Mouse (Mus musculus): ENCODE measurements around the gene Wdr64. TPM values are rescaled to one million over a fixed set of nuclear protein-coding genes. Genes with fewer than 3 reads are reported as not detected.

Wdr64 gene
- polyA plus RNA-seq, 1 experiment from 2014 or later: not detected

GRCm38 (mm10) chr1:175823815-175824438, 125.5 kb downstream of the Wdr64 start:
- H3K4me3 ChIP-seq (replicated peaks; ENCODE audit: low read length): no peak overlapping the region
- WGBS: 63% methylated on average over 9 of the region's 9 CpGs
- no peaks in the 10 kb centered on the region for H3K36me3 ChIP-seq (ENCODE audit: control insufficient read depth, insufficient read depth)
- H3K27ac ChIP-seq (ENCODE audit: low read length): no peak overlapping the region
- H3K27me3 ChIP-seq (replicated peaks; ENCODE audit: control insufficient read depth, insufficient read depth, low read length): no peaks in the 10 kb centered on the region
- ATAC-seq: peak; percentile 47; the same call in 1 of the 2 replicates
- H3K9ac ChIP-seq (replicated peaks; ENCODE audit: low read depth, low read length): no peak overlapping the region
- no peak overlapping the region for H3K4me2 ChIP-seq (ENCODE audit: low read length)
- no peaks in the 10 kb centered on the region for H3K4me1 ChIP-seq (replicated peaks; ENCODE audit: control insufficient read depth, insufficient read depth, low read length)
- H3K9me3 ChIP-seq (ENCODE audit: control insufficient read depth, low read length): no peaks in the 10 kb centered on the region

GRCm38 (mm10) chr1:175828539-175828938, 130.1 kb downstream of the Wdr64 start:
- no peak overlapping the region for H3K4me3 ChIP-seq (replicated peaks; ENCODE audit: low read length)
- 92% methylated on average over 7 of the region's 7 CpGs for WGBS

GRCm38 (mm10) chr1:175829220-175829619, 130.8 kb downstream of the Wdr64 start:
- no peak for ATAC-seq
- H3K27ac ChIP-seq (ENCODE audit: low read length): no peak overlapping the region
- no peaks in the 10 kb centered on the region for H3K27me3 ChIP-seq (replicated peaks; ENCODE audit: control insufficient read depth, insufficient read depth, low read length)
- no peak overlapping the region for H3K4me2 ChIP-seq (ENCODE audit: low read length)
- H3K4me3 ChIP-seq (replicated peaks; ENCODE audit: low read length): no peak overlapping the region
- H3K9ac ChIP-seq (replicated peaks; ENCODE audit: low read depth, low read length): no peak overlapping the region
- no peaks in the 10 kb centered on the region for H3K9me3 ChIP-seq (ENCODE audit: control insufficient read depth, low read length)
- WGBS: 88% methylated on average over 2 of the region's 2 CpGs
- H3K4me1 ChIP-seq (replicated peaks; ENCODE audit: control insufficient read depth, insufficient read depth, low read length): no peaks in the 10 kb centered on the region
- H3K36me3 ChIP-seq (ENCODE audit: control insufficient read depth, insufficient read depth): no peaks in the 10 kb centered on the region

More at GRCm38 (mm10) chr1:175828539-175828938, 130.1 kb downstream of the Wdr64 start:
- ATAC-seq: no peak
- no peak overlapping the region for H3K27ac ChIP-seq (ENCODE audit: low read length)
- no peaks in the 10 kb centered on the region for H3K36me3 ChIP-seq (ENCODE audit: control insufficient read depth, insufficient read depth)
- no peaks in the 10 kb centered on the region for H3K9me3 ChIP-seq (ENCODE audit: control insufficient read depth, low read length)
- no peak overlapping the region for H3K4me2 ChIP-seq (ENCODE audit: low read length)
- no peaks in the 10 kb centered on the region for H3K27me3 ChIP-seq (replicated peaks; ENCODE audit: control insufficient read depth, insufficient read depth, low read length)
- H3K4me1 ChIP-seq (replicated peaks; ENCODE audit: control insufficient read depth, insufficient read depth, low read length): no peaks in the 10 kb centered on the region
- H3K9ac ChIP-seq (replicated peaks; ENCODE audit: low read depth, low read length): no peak overlapping the region

GRCm38 (mm10) chr1:175855515-175855914, 157.1 kb downstream of the Wdr64 start:
- 90% methylated on average over 1 of the region's 1 CpGs for WGBS
- ATAC-seq: no peak
- Histone ChIP-seq H3K36me3 (ENCODE audit: control insufficient read depth, insufficient read depth) (no peaks in the 10 kb centered on the region), H3K27me3 (replicated peaks; ENCODE audit: control insufficient read depth, insufficient read depth, low read length) (no peaks in the 10 kb centered on the region), H3K27ac (ENCODE audit: low read length) (no peak overlapping the region), H3K9ac (replicated peaks; ENCODE audit: low read depth, low read length) (no peak overlapping the region), H3K9me3 (ENCODE audit: control insufficient read depth, low read length) (no peaks in the 10 kb centered on the region), H3K4me2 (ENCODE audit: low read length) (no peak overlapping the region), H3K4me1 (replicated peaks; ENCODE audit: control insufficient read depth, insufficient read depth, low read length) (no peaks in the 10 kb centered on the region), H3K4me3 (replicated peaks; ENCODE audit: low read length) (no peak overlapping the region)

Other genes starting within 250 kb of the Wdr64 start
- 21.7 and 24.8 TPM in 2 replicates for gene Rgs7, start 206.1 kb upstream of the Wdr64 start, polyA plus RNA-seq (2015; fragmentation: Nextera tagmentation; extraction: Ambion mirVana)
- gene Kmo, start 78.2 kb upstream of the Wdr64 start, polyA plus RNA-seq (2015; fragmentation: Nextera tagmentation; extraction: Ambion mirVana): not detected in 2 replicates
- 72.5 and 75.9 TPM in 2 replicates for gene Fh1, start 73.0 kb upstream of the Wdr64 start, polyA plus RNA-seq (2015; fragmentation: Nextera tagmentation; extraction: Ambion mirVana)
- gene Opn3, start 5.8 kb upstream of the Wdr64 start, polyA plus RNA-seq (2015; fragmentation: Nextera tagmentation; extraction: Ambion mirVana): 3.0 and 4.8 TPM in 2 replicates
- 2.1 and 2.3 TPM in 2 replicates for gene Chml, start 5.7 kb upstream of the Wdr64 start, polyA plus RNA-seq (2015; fragmentation: Nextera tagmentation; extraction: Ambion mirVana)
- gene Exo1, start 182.0 kb downstream of the Wdr64 start, polyA plus RNA-seq (2015; fragmentation: Nextera tagmentation; extraction: Ambion mirVana): 20.4 and 28.5 TPM in 2 replicates
- gene Gm38100, start 221.7 kb downstream of the Wdr64 start, polyA plus RNA-seq (2015; fragmentation: Nextera tagmentation; extraction: Ambion mirVana): 0.27 TPM in 1 of 2 replicates, not detected in the other

Measured in forebrain, embryonic 16.5 days (tissue).